Comparison of ENCODE assay signal across 11 mouse cellular contexts in the genomic region with DNA sequence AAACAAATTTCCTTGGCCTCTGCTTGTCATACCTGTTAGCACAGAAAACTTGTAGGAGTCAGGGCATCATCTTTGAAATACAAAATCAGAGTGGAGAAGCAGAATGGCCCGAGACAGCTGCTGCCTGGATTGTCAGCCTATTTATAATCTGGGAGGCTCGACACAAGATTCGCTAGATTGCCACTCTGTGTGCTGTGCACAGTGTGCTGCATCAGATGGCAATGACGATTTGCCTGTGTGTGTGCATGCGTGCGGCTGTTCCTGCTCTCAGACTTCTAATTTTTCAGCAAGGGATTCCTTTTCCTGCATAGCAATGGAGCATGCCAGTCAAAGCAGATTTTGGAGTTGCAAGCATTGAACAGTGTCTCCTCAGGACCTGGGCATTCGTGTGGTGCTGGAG.
DNase-seq lines count a peak whose midpoint lies in the region; ATAC-seq and TF ChIP-seq lines count a peak whose summit lies in the region.
"Had no signal": no experiment of that assay in that cellular context is flagged by ENCODE, and none has a peak within 500 bp of the region (broad histone marks: within the 10 kb centered on the region; RNA-seq: fewer than 3 reads in every experiment).

No protein-coding gene starts in this region.

- H3K27ac ChIP-seq in midbrain, postnatal 0 days (ENCODE audit: low read depth, low read length): peak overlapping the region; percentile 72
- H3K27ac ChIP-seq in liver, embryonic 11.5 days (ENCODE audit: low read depth, low read length): no peak overlapping the region
- H3K27ac ChIP-seq: kidney, embryonic 15.5 days had no signal

- no peaks in the 10 kb centered on the region for H3K9me3 ChIP-seq in midbrain, postnatal 0 days (ENCODE audit: low read length)
- no peaks in the 10 kb centered on the region for H3K9me3 ChIP-seq in liver, embryonic 11.5 days (ENCODE audit: control insufficient read depth, low read length)
- H3K9me3 ChIP-seq: kidney, embryonic 15.5 days had no signal

- no peaks in the 10 kb centered on the region for H3K27me3 ChIP-seq in midbrain, postnatal 0 days (ENCODE audit: insufficient read depth, low read length)
- H3K27me3 ChIP-seq in liver, embryonic 11.5 days (replicated peaks; ENCODE audit: control insufficient read depth, insufficient read depth, low read length): no peaks in the 10 kb centered on the region
- H3K27me3 ChIP-seq: kidney, embryonic 15.5 days had no signal

- TF ChIP-seq CTCF in brain, embryonic 14.5 days (IDR thresholded peaks at IDR 0.05; ENCODE audit: borderline replicate concordance, extremely low read depth, insufficient read depth, insufficient read length): no peak
- TF ChIP-seq CTCF in midbrain, postnatal 0 days (IDR thresholded peaks at IDR 0.05): no peak

- DNase-seq in cerebellum, postnatal 10 days: peak; percentile 11 to 20
- DNase-seq in cerebellum, adult 11-12 months: no peak
- peak; percentile 38 for DNase-seq in brain, embryonic 14.5 days (ENCODE audit: low read depth)
- peak; percentile 54 to 62 for DNase-seq in layer of hippocampus, adult 8-10 months (ENCODE audit: low spot score in 2 of 2)
- peak; percentile 56 for DNase-seq in midbrain, postnatal 0 days (ENCODE audit: low spot score)
- no peak for DNase-seq in spleen, postnatal 36 days (ENCODE audit: low spot score in 2 of 2)
- no peak for DNase-seq in embryo, embryonic 10 days (ENCODE audit: low spot score)
- no peak for DNase-seq in liver, embryonic 11.5 days (ENCODE audit: low spot score)
- DNase-seq: adrenal gland, postnatal 25 days; liver had no signal

- no peak for ATAC-seq in midbrain, postnatal 0 days (ENCODE audit: low FRiP score)
- no peak for ATAC-seq in liver, embryonic 11.5 days (replicated peaks; ENCODE audit: low FRiP score)

- H3K4me3 ChIP-seq in midbrain, postnatal 0 days (ENCODE audit: low read depth, low read length): no peak overlapping the region
- no peak overlapping the region for H3K4me3 ChIP-seq in liver, embryonic 11.5 days (ENCODE audit: low read depth, low read length)
- H3K4me3 ChIP-seq: kidney, embryonic 15.5 days had no signal

- WGBS in midbrain, postnatal 0 days: 45% methylated on average over 7 of the region's 7 CpGs
- WGBS in liver, embryonic 11.5 days: 82% methylated on average over 7 of the region's 7 CpGs

- H3K9ac ChIP-seq in midbrain, postnatal 0 days (replicated peaks; ENCODE audit: low read length, poor library complexity, severe bottlenecking): peak overlapping the region; percentile 19; the same call in 1 of the 2 replicates
- H3K9ac ChIP-seq in liver, embryonic 11.5 days (ENCODE audit: low read depth, low read length): no peak overlapping the region
- H3K9ac ChIP-seq: kidney, embryonic 15.5 days had no signal

- H3K36me3 ChIP-seq in midbrain, postnatal 0 days (ENCODE audit: insufficient read depth, low read length): no peaks in the 10 kb centered on the region
- H3K36me3 ChIP-seq in liver, embryonic 11.5 days (ENCODE audit: control insufficient read depth, insufficient read depth, low read length): no peaks in the 10 kb centered on the region

- no peak for TF ChIP-seq POLR2A in brain, embryonic 14.5 days (IDR thresholded peaks at IDR 0.05; ENCODE audit: borderline replicate concordance, extremely low read depth, insufficient read depth, insufficient read length, poor library complexity, severe bottlenecking)

- H3K4me1 ChIP-seq in midbrain, postnatal 0 days (ENCODE audit: insufficient read depth, low read length): peaks cover 7% of the 10 kb centered on the region; the same call in 1 of the 2 replicates
- no peaks in the 10 kb centered on the region for H3K4me1 ChIP-seq in liver, embryonic 11.5 days (replicated peaks; ENCODE audit: control insufficient read depth, insufficient read depth, low read length)
- H3K4me1 ChIP-seq: kidney, embryonic 15.5 days had no signal

- no peak overlapping the region for H3K4me2 ChIP-seq in midbrain, postnatal 0 days (ENCODE audit: low read depth, low read length, poor library complexity, severe bottlenecking)
- H3K4me2 ChIP-seq in liver, embryonic 11.5 days: no peak overlapping the region
- H3K4me2 ChIP-seq: kidney, embryonic 15.5 days had no signal

Comparison
In these comparisons a context has a peak if more than half of its experiments do, and no peak if none do; other contexts are left out.
1. DNase-seq: peak in cerebellum, postnatal 10 days (2 of 2), brain, embryonic 14.5 days (single experiment), layer of hippocampus, adult 8-10 months (2 of 2) and midbrain, postnatal 0 days (single experiment); none in cerebellum, adult 11-12 months (single experiment), spleen, postnatal 36 days (0 of 2), embryo, embryonic 10 days (single experiment) and liver, embryonic 11.5 days (single experiment).